Mouse (Mus musculus): ENCODE measurements around the gene Pheta1.

The Pheta1 gene

DNA sequence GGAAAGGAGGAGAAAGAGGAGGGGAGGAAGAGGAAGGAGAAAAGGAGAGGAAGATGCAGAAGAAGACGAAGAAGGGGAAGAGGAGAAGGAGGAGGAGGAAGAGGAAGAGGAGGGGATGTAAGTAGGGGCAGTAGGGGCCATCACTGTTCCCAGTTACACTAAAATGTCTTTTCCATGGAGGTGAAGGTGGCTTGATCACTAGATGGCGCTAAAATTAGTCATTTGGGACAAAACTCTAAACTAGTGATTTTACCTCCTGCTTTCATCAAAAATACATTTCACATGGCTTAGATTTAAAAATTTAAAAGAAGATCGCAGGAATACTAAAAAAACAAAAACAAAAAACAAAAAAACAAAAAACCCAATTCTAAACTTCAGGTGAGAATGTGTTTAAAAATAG lies 44.8 kb downstream of the Pheta1 start:
- no peak for DNase-seq

GRCm38 (mm10) chr5:121894647-121895046 lies 45.9 kb downstream of the Pheta1 start:
- no peak for DNase-seq

DNA sequence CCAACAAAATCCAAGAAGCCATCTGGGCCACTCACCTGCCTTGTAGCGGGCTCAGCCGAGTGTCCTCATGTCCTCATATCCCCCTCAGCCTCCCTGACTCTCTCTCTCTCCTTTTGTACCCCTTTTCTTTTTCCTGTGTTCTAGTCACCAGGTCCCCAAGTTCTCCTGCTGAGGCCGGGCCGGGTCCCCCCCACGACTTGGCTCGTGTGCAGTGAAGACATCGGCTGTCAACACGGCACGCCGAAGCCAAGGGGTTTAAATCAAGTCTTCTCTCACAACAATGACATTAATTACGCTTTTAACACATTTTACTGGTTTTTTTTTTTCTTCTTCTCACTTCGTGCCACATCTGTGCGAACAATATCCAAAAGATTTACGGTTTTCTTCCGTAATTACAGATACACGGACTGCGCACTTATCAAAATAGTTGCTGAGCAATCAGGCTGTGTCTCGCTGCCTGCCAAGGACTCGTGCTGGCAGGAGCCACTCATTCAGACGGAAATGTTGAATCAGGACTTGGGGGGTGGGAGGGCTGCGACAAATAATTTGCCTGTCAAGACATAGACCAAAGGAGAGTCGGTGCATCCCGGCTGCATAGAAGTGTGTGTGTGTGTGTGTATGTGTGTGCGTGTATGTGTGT lies 46.5 kb downstream of the Pheta1 start:
- DNase-seq: no peak

- DNase-seq: no peak
Observed at GRCm38 (mm10) chr5:121902809-121903745, 54.3 kb downstream of the Pheta1 start.
